13 mouse cellular contexts compared by ENCODE assay signal in the genomic region with DNA sequence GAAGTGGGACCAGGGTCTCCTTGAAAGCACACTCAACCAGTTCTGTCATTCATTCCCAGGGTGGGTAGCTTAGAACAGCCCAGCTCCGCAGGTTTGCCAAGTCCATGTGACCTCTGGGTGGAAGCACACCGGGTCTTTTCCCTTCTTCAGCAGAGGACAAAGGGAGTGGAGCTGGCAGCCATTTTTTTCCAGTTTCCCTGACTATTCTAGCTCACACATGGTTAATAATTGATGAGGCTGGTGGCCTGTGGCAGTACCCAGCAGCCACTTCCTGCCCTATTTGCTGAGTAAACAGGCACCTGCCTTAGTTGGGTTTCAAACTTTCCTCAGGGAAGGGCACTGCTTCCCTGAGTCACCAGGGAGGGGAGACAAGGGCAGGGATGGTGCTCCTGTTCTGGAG. TPM values are rescaled to one million over a fixed set of nuclear protein-coding genes. Genes with fewer than 3 reads are reported as not detected.
DNase-seq lines count a peak whose midpoint lies in the region; ATAC-seq and TF ChIP-seq lines count a peak whose summit lies in the region.
"Had no signal": no experiment of that assay in that cellular context is flagged by ENCODE, and none has a peak within 500 bp of the region (broad histone marks: within the 10 kb centered on the region; RNA-seq: fewer than 3 reads in every experiment).

No protein-coding gene starts in this region.

- peak; percentile 67 for TF ChIP-seq POLR2A in kidney, adult 2 months (IDR thresholded peaks at IDR 0.05; ENCODE audit: low read depth, low read length)

- no peak overlapping the region for H3K9ac ChIP-seq in heart, embryonic 16.5 days (ENCODE audit: low read length)
- 0 out of 2 replicates have a peak overlapping the region, but pooled peaks have one; percentile 86 for H3K9ac ChIP-seq in liver, embryonic 12.5 days
- H3K9ac ChIP-seq: embryonic facial prominence, embryonic 12.5 days had no signal

- no peaks in the 10 kb centered on the region for H3K9me3 ChIP-seq in heart, embryonic 16.5 days (replicated peaks; ENCODE audit: control insufficient read depth, low read length)
- no peaks in the 10 kb centered on the region for H3K9me3 ChIP-seq in G1E (replicated peaks)
- H3K9me3 ChIP-seq in liver, embryonic 12.5 days (replicated peaks) = no peaks in the 10 kb centered on the region
- H3K9me3 ChIP-seq: embryonic facial prominence, embryonic 12.5 days had no signal

- intact Hi-C loops in heart, postnatal 25 days (cut with DNase I) = no loop called here

- H3K4me3 ChIP-seq in heart, embryonic 16.5 days (ENCODE audit: low read length) = no peak overlapping the region
- peak overlapping the region; percentile 37; the same call in 1 of the 2 replicates for H3K4me3 ChIP-seq in G1E (ENCODE audit: low read depth, low read length)
- no peak overlapping the region for H3K4me3 ChIP-seq in kidney, adult 2 months (ENCODE audit: insufficient read depth, low read depth, low read length)
- peak overlapping the region; percentile 6 for H3K4me3 ChIP-seq in liver, embryonic 12.5 days
- H3K4me3 ChIP-seq: embryonic facial prominence, embryonic 12.5 days had no signal

- H3K36me3 ChIP-seq in heart, embryonic 16.5 days (ENCODE audit: control insufficient read depth, insufficient read depth) = peaks cover 22% of the 10 kb centered on the region
- peaks cover 70% of the 10 kb centered on the region for H3K36me3 ChIP-seq in G1E (replicated peaks)
- peaks cover 10% of the 10 kb centered on the region; the same call in 1 of the 2 replicates for H3K36me3 ChIP-seq in kidney, adult 2 months (ENCODE audit: control insufficient read depth, insufficient read depth, low read length)
- peaks cover 60% of the 10 kb centered on the region for H3K36me3 ChIP-seq in liver, embryonic 12.5 days

- ATAC-seq in heart, embryonic 16.5 days (replicated peaks; ENCODE audit: extremely low read depth, insufficient read depth, low FRiP score) = no peak
- no peak for ATAC-seq in G1E (ENCODE audit: extremely low read depth, insufficient number of reproducible peaks, low FRiP score, poor library complexity, severe bottlenecking)
- no peak for ATAC-seq in liver, embryonic 12.5 days
- no peak for ATAC-seq in inflammation-experienced regulatory T-cells, adult 6 months
- ATAC-seq: activated CD4-positive, CD25-positive, alpha-beta regulatory T cell, adult 4 months had no signal

- 73% methylated on average over 2 of the region's 2 CpGs for WGBS in heart, embryonic 16.5 days
- WGBS in kidney, adult 2 months = 34% methylated on average over 2 of the region's 2 CpGs
- 75% methylated on average over 2 of the region's 2 CpGs for WGBS in liver, embryonic 12.5 days (ENCODE audit: insufficient replicate concordance)

- peak overlapping the region; percentile 30; the same call in 1 of the 2 replicates for H3K27ac ChIP-seq in heart, embryonic 16.5 days (ENCODE audit: low read length)
- H3K27ac ChIP-seq in kidney, adult 2 months (ENCODE audit: insufficient read depth, low read depth, low read length) = peak overlapping the region; percentile 95
- H3K27ac ChIP-seq in liver, embryonic 12.5 days = peak overlapping the region; percentile 95
- H3K27ac ChIP-seq: embryonic facial prominence, embryonic 12.5 days had no signal

- peaks cover 24% of the 10 kb centered on the region for H3K4me1 ChIP-seq in heart, embryonic 16.5 days (ENCODE audit: control insufficient read depth, insufficient read depth, low read length)
- peaks cover 91% of the 10 kb centered on the region for H3K4me1 ChIP-seq in G1E (ENCODE audit: insufficient read depth, low read depth, low read length)
- H3K4me1 ChIP-seq in kidney, adult 2 months (ENCODE audit: control insufficient read depth, insufficient read depth, low read length) = peaks cover 37% of the 10 kb centered on the region
- H3K4me1 ChIP-seq in liver, embryonic 12.5 days = peaks cover 81% of the 10 kb centered on the region

- H3K4me2 ChIP-seq in heart, embryonic 16.5 days (ENCODE audit: low read depth, low read length) = no peak overlapping the region
- peak overlapping the region; percentile 95 for H3K4me2 ChIP-seq in liver, embryonic 12.5 days
- H3K4me2 ChIP-seq: embryonic facial prominence, embryonic 12.5 days; midbrain, embryonic 11.5 days had no signal

- H3K27me3 ChIP-seq in heart, embryonic 16.5 days (ENCODE audit: control insufficient read depth, insufficient read depth, low read length) = no peaks in the 10 kb centered on the region; the same call in 1 of the 2 replicates
- peaks cover 1% of the 10 kb centered on the region; the same call in 1 of the 2 replicates for H3K27me3 ChIP-seq in G1E (ENCODE audit: insufficient read depth, low read length)
- no peaks in the 10 kb centered on the region for H3K27me3 ChIP-seq in kidney, adult 2 months (replicated peaks; ENCODE audit: control insufficient read depth, insufficient read depth, low read length)
- peaks cover under 1% of the 10 kb centered on the region; the same call in 1 of the 2 replicates for H3K27me3 ChIP-seq in liver, embryonic 12.5 days (replicated peaks)

- TF ChIP-seq CTCF in G1E (IDR thresholded peaks at IDR 0.05; ENCODE audit: low read depth, low read length) = no peak
- TF ChIP-seq CTCF in kidney, adult 2 months (conservative IDR thresholded peaks at IDR 0.05; ENCODE audit: insufficient read depth, insufficient read length, low read depth, low read length) = no peak

- DNase-seq in heart, postnatal 25 days (ENCODE audit: low spot score) = no peak
- DNase-seq in G1E (ENCODE audit: low spot score) = no peak
- DNase-seq in kidney, adult 2 months = peak; percentile 97
- no peak for DNase-seq in right cerebral cortex, adult 18-20 months
- DNase-seq in thymus, postnatal 36 days = no peak
- DNase-seq: thymus, adult 2 months had no signal

RNA-seq across cellular contexts. Expression of a gene that starts 3.8 kb away (rescaled TPM):
- polyA plus RNA-seq in heart, embryonic 16.5 days (2015; fragmentation: Nextera tagmentation; extraction: Ambion mirVana) = 96.5 and 102 TPM in 2 replicates
- total RNA-seq in heart, postnatal 25 days (2021) = 10 to 100 TPM; 45.2 to 48.8 TPM
- 59.4 and 78.2 TPM in 2 replicates for total RNA-seq in G1E (2014; fragmentation: Nextera tagmentation)
- total RNA-seq in G1E (2017) = 70.7 and 72.6 TPM in 2 replicates
- polyA plus RNA-seq in G1E (2012) = 114 and 133 TPM in 2 replicates
- polyA plus RNA-seq in kidney, adult 2 months (2012; rRNA removed) = 254 and 277 TPM in 2 replicates
- 107 and 110 TPM in 2 replicates for polyA plus RNA-seq in liver, embryonic 12.5 days (2016; fragmentation: Nextera tagmentation; extraction: Ambion mirVana)
- 10 to 100 TPM; 46.3 to 62.7 (median 51.6) TPM for polyA plus RNA-seq in inflammation-experienced regulatory T-cells, adult 6 months (2017; shearing (Covaris generic))

RNA-seq across cellular contexts. Expression of a gene that starts 3.8 kb away (rescaled TPM):
- polyA plus RNA-seq in heart, embryonic 16.5 days (2015; fragmentation: Nextera tagmentation; extraction: Ambion mirVana) = 7.7 and 8.8 TPM in 2 replicates
- 1 to 10 TPM; 2.3 to 4.0 TPM for total RNA-seq in heart, postnatal 25 days (2021)
- total RNA-seq in G1E (2014; fragmentation: Nextera tagmentation) (10.1 and 19.2 TPM in 2 replicates), G1E (2017) (11.0 and 12.5 TPM in 2 replicates)
- 0.29 and 0.83 TPM in 2 replicates for polyA plus RNA-seq in G1E (2012)
- 118 and 146 TPM in 2 replicates for polyA plus RNA-seq in kidney, adult 2 months (2012; rRNA removed)
- polyA plus RNA-seq in liver, embryonic 12.5 days (2016; fragmentation: Nextera tagmentation; extraction: Ambion mirVana) = 5.2 and 6.1 TPM in 2 replicates
- 10 to 100 TPM in 2 of 3 experiments, 1 to 10 TPM in 1; 8.4 to 14.1 (median 13.5) TPM for polyA plus RNA-seq in inflammation-experienced regulatory T-cells, adult 6 months (2017; shearing (Covaris generic))

RNA-seq across cellular contexts. Expression of a gene that starts 5.2 kb away (rescaled TPM):
- polyA plus RNA-seq in heart, embryonic 16.5 days (2015; fragmentation: Nextera tagmentation; extraction: Ambion mirVana) = 63.3 and 81.2 TPM in 2 replicates
- total RNA-seq in heart, postnatal 25 days (2021) = 1,000 to 10,000 TPM; 1,036 to 1,088 TPM
- 201 and 287 TPM in 2 replicates for total RNA-seq in G1E (2014; fragmentation: Nextera tagmentation)
- 156 and 175 TPM in 2 replicates for total RNA-seq in G1E (2017)
- polyA plus RNA-seq in G1E (2012) = 38.6 and 61.0 TPM in 2 replicates
- 213 and 301 TPM in 2 replicates for polyA plus RNA-seq in kidney, adult 2 months (2012; rRNA removed)
- polyA plus RNA-seq in liver, embryonic 12.5 days (2016; fragmentation: Nextera tagmentation; extraction: Ambion mirVana) = 465 and 490 TPM in 2 replicates
- polyA plus RNA-seq in inflammation-experienced regulatory T-cells, adult 6 months (2017; shearing (Covaris generic)) = 100 to 1,000 TPM; 116 to 151 (median 123) TPM

RNA-seq across cellular contexts. Expression of a gene that starts 17.5 kb away (rescaled TPM):
- 0.24 TPM in 1 of 2 replicates, not detected in the other for polyA plus RNA-seq in heart, embryonic 16.5 days (2015; fragmentation: Nextera tagmentation; extraction: Ambion mirVana)
- not detected for total RNA-seq in heart, postnatal 25 days (2021)
- total RNA-seq in G1E (2014; fragmentation: Nextera tagmentation) = not detected in 2 replicates
- not detected in 2 replicates for total RNA-seq in G1E (2017)
- polyA plus RNA-seq in G1E (2012) = not detected in 2 replicates
- not detected in 2 replicates for polyA plus RNA-seq in kidney, adult 2 months (2012; rRNA removed)
- polyA plus RNA-seq in liver, embryonic 12.5 days (2016; fragmentation: Nextera tagmentation; extraction: Ambion mirVana) = not detected in 2 replicates
- not detected for polyA plus RNA-seq in inflammation-experienced regulatory T-cells, adult 6 months (2017; shearing (Covaris generic))
- total RNA-seq: left cerebral cortex, adult 8-10 months had no signal
- polyA plus RNA-seq: activated CD4-positive, CD25-positive, alpha-beta regulatory T cell, adult 4 months; embryonic facial prominence, embryonic 12.5 days; midbrain, embryonic 11.5 days; thymus, adult 2 months had no signal

RNA-seq across cellular contexts. Expression of a gene that starts 21.8 kb away (rescaled TPM):
- polyA plus RNA-seq in heart, embryonic 16.5 days (2015; fragmentation: Nextera tagmentation; extraction: Ambion mirVana) = 45.6 and 46.0 TPM in 2 replicates
- total RNA-seq in heart, postnatal 25 days (2021) = 100 to 1,000 TPM in 1 of 2 experiments, 10 to 100 TPM in 1; 90.4 to 100 TPM
- total RNA-seq in G1E (2014; fragmentation: Nextera tagmentation) (15.4 and 63.3 TPM in 2 replicates), G1E (2017) (13.9 and 15.6 TPM in 2 replicates)
- polyA plus RNA-seq in G1E (2012) = 9.1 and 11.1 TPM in 2 replicates
- 41.1 and 42.6 TPM in 2 replicates for polyA plus RNA-seq in kidney, adult 2 months (2012; rRNA removed)
- 27.2 and 27.8 TPM in 2 replicates for polyA plus RNA-seq in liver, embryonic 12.5 days (2016; fragmentation: Nextera tagmentation; extraction: Ambion mirVana)
- polyA plus RNA-seq in inflammation-experienced regulatory T-cells, adult 6 months (2017; shearing (Covaris generic)) = 1 to 10 TPM; 3.0 to 7.0 (median 5.8) TPM

Comparison
In these comparisons a context has a peak if more than half of its experiments do, and no peak if none do; other contexts are left out.
1. H3K27ac ChIP-seq: peak in every context shown above with its lines; median percentile 95 in kidney, adult 2 months; 95 in liver, embryonic 12.5 days; 30 in heart, embryonic 16.5 days.
2. H3K4me3 ChIP-seq: peak in G1E (single experiment) and liver, embryonic 12.5 days (single experiment); none in heart, embryonic 16.5 days (single experiment) and kidney, adult 2 months (single experiment).